Mouse (Mus musculus) cortical plate, adult 2 months (tissue): ENCODE results near the gene Zfhx3.

ENCODE experiments used
- CTCF ChIP-seq: fragments of 200-500 bp; IDR thresholded peaks from 2 replicates; pipeline ENCODE4 v1.5.1; 2011; ENCODE audit warnings: mild to moderate bottlenecking, control low read depth, low read length; ENCODE audit not compliant: insufficient read depth; ENCODE audit errors: extremely low read depth
- POLR2A ChIP-seq: fragments of 200-500 bp; IDR thresholded peaks from 2 replicates; pipeline ENCODE4 v1.6.1; 2011; ENCODE audit warnings: mild to moderate bottlenecking, low read length, control low read depth; ENCODE audit not compliant: insufficient read depth; ENCODE audit errors: extremely low read depth

DNA sequence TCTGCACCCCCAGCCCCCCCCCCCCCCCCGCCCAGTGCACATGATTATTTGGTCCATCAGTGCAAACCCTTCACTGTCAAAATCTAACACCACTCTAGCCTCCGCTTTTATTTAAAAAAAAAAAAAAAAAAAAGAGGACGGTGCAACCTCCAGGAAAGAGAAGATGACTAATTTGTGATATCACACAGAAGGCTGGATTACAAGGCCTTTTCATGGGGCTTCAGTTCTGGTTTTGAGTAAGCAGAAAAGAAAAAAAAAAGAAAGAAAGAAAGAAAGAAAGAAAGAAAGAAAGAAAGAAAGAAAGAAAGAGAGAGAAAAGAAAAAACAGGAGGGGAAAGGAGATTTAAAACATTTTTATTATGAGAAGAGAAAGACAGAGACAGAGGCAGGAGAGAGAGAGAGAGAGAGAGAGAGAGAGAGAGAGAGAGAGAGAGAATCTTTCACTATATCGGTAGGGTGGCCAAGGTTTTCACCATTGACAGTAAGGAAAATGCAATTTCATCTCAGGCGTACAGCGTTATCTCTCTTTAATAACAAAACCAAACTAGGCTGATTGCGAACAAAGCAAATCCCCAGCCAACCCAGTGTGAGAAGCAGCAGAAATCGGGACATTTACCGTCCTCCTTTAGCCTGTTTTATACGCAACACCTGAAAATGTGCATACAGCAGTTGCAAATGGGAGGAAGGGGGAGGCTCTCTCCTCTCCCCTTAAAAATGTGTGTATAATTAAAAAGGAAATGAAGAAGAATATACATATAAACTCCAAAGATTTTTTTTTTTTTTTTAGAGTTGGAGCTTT lies 1.3 kb downstream of the Zfhx3 start:
- TF ChIP-seq CTCF (no peak), POLR2A (no peak)
